Mouse (Mus musculus): ENCODE data around the gene Slc2a13.

Gene Slc2a13

GRCm38 (mm10) chr15:91260578-91260977 is 312.5 kb downstream of the Slc2a13 start:
- DNase-seq = no peak

GRCm38 (mm10) chr15:91257140-91257539 is 315.9 kb downstream of the Slc2a13 start:
- DNase-seq = peak in 1 of 2 experiments; percentile 7

- DNase-seq = no peak
Observed at GRCm38 (mm10) chr15:91255308-91255707, 317.8 kb downstream of the Slc2a13 start.

GRCm38 (mm10) chr15:91252956-91253355 is 320.1 kb downstream of the Slc2a13 start:
- peak in 1 of 2 experiments; percentile 8 for DNase-seq

- DNase-seq = no peak
Observed at GRCm38 (mm10) chr15:91251544-91252408, 321.3 kb downstream of the Slc2a13 start.

GRCm38 (mm10) chr15:91250815-91251214 is 322.2 kb downstream of the Slc2a13 start:
- DNase-seq = peak; percentile 20 to 44

- DNase-seq = no peak
Observed at GRCm38 (mm10) chr15:91240683-91241335, 332.3 kb downstream of the Slc2a13 start.

GRCm38 (mm10) chr15:91237294-91237693 is 335.8 kb downstream of the Slc2a13 start:
- DNase-seq = no peak

Data from cerebellum, postnatal 14 days (tissue).